ENCODE assay signal across 14 mouse cellular contexts in genomic region chr5:143520415-143520814, GRCm38 (mm10). TPM values are rescaled to one million over a fixed set of nuclear protein-coding genes. Genes with fewer than 3 reads are reported as not detected.
A peak's percentile ranks its signal among the peaks of the same experiment; 100 is the strongest.
DNase-seq lines count a peak whose midpoint lies in the region; ATAC-seq and TF ChIP-seq lines count a peak whose summit lies in the region.
"Had no signal": no experiment of that assay in that cellular context is flagged by ENCODE, and none has a peak within 500 bp of the region (broad histone marks: within the 10 kb centered on the region; RNA-seq: fewer than 3 reads in every experiment).

No protein-coding gene starts in this region.

- H3K9ac ChIP-seq in heart, embryonic 14.5 days (ENCODE audit: low read length) = peak overlapping the region; percentile 34; the same call in 1 of the 2 replicates
- no peak overlapping the region for H3K9ac ChIP-seq in stomach, embryonic 15.5 days
- H3K9ac ChIP-seq in hindbrain, embryonic 16.5 days (ENCODE audit: low read depth, low read length) = no peak overlapping the region

- no peak for DNase-seq in left cerebral cortex, adult 2 months (ENCODE audit: extremely low spot score in 1 of 2, low spot score in 2 of 2)
- no peak for DNase-seq in left cerebral cortex, postnatal 14 days (ENCODE audit: low spot score in 2 of 2)
- peak; percentile 55 to 76 for DNase-seq in kidney, postnatal 36 days
- DNase-seq in B cell, adult 2 months = no peak
- DNase-seq: adrenal gland, postnatal 10 days; cerebellum, adult 9-11 months; midbrain, embryonic 14.5 days; spleen, adult 18-20 months; thymus, postnatal 25 days had no signal

- peaks cover 31 to 65% of the 10 kb centered on the region in 2 experiments for H3K4me1 ChIP-seq in heart, embryonic 14.5 days (ENCODE audit: control insufficient read depth in 2 of 2, insufficient read depth in 2 of 2, low read length in 2 of 2)
- peaks cover 38% of the 10 kb centered on the region for H3K4me1 ChIP-seq in stomach, embryonic 15.5 days
- H3K4me1 ChIP-seq in hindbrain, embryonic 16.5 days (ENCODE audit: control insufficient read depth, insufficient read depth, low read depth, low read length) = peaks cover 6% of the 10 kb centered on the region

- H3K36me3 ChIP-seq in heart, embryonic 14.5 days (ENCODE audit: control insufficient read depth, insufficient read depth, low read length) = peaks cover 26% of the 10 kb centered on the region
- peaks cover 5% of the 10 kb centered on the region; the same call in 1 of the 2 replicates for H3K36me3 ChIP-seq in stomach, embryonic 15.5 days
- peaks cover 5% of the 10 kb centered on the region; the same call in 1 of the 2 replicates for H3K36me3 ChIP-seq in hindbrain, embryonic 16.5 days (ENCODE audit: control insufficient read depth, insufficient read depth, low read length)

- intact Hi-C loops in left cerebral cortex, adult 2 months (cut with DNase I) = no loop called here
- intact Hi-C loops in left cerebral cortex, postnatal 14 days (cut with DNase I) = no loop called here

- H3K4me2 ChIP-seq in heart, embryonic 14.5 days (ENCODE audit: low read length) = peak overlapping the region; percentile 44
- H3K4me2 ChIP-seq in stomach, embryonic 15.5 days = no peak overlapping the region
- no peak overlapping the region for H3K4me2 ChIP-seq in hindbrain, embryonic 16.5 days (ENCODE audit: low read length)

- no peaks in the 10 kb centered on the region for H3K9me3 ChIP-seq in heart, embryonic 14.5 days (ENCODE audit: control insufficient read depth, low read length)
- H3K9me3 ChIP-seq in stomach, embryonic 15.5 days = no peaks in the 10 kb centered on the region
- H3K9me3 ChIP-seq in hindbrain, embryonic 16.5 days (ENCODE audit: control insufficient read depth, low read length) = no peaks in the 10 kb centered on the region
- H3K9me3 ChIP-seq: G1E had no signal

- 44% methylated on average over 2 of the region's 2 CpGs for WGBS in heart, embryonic 14.5 days
- WGBS in stomach, embryonic 15.5 days = 56% methylated on average over 2 of the region's 2 CpGs
- 89% methylated on average over 2 of the region's 2 CpGs for WGBS in hindbrain, embryonic 16.5 days

- ATAC-seq in heart, embryonic 14.5 days (ENCODE audit: insufficient number of reproducible peaks, insufficient read depth, low FRiP score, low read depth) = no peak
- ATAC-seq in stomach, embryonic 15.5 days (ENCODE audit: insufficient read depth, low FRiP score, low read depth) = no peak
- ATAC-seq in hindbrain, embryonic 16.5 days = no peak

- H3K4me3 ChIP-seq in left cerebral cortex, adult 2 months = no peak overlapping the region
- no peak overlapping the region for H3K4me3 ChIP-seq in heart, embryonic 14.5 days (ENCODE audit: control insufficient read depth in 1 of 2, insufficient read depth in 1 of 2, low read depth in 1 of 2, low read length in 2 of 2)
- no peak overlapping the region for H3K4me3 ChIP-seq in stomach, embryonic 15.5 days (replicated peaks)
- no peak overlapping the region for H3K4me3 ChIP-seq in hindbrain, embryonic 16.5 days (ENCODE audit: low read length)
- H3K4me3 ChIP-seq: erythroblast, embryonic 14.5 days had no signal

- no peak for TF ChIP-seq CTCF in left cerebral cortex, adult 2 months (IDR thresholded peaks at IDR 0.05)

- H3K27me3 ChIP-seq in heart, embryonic 14.5 days (ENCODE audit: control insufficient read depth, insufficient read depth, low read length) = no peaks in the 10 kb centered on the region
- H3K27me3 ChIP-seq in stomach, embryonic 15.5 days (replicated peaks) = no peaks in the 10 kb centered on the region
- no peaks in the 10 kb centered on the region for H3K27me3 ChIP-seq in hindbrain, embryonic 16.5 days (replicated peaks; ENCODE audit: control insufficient read depth, insufficient read depth, low read length)

- peak overlapping the region; percentile 5; the same call in 1 of the 2 replicates for H3K27ac ChIP-seq in left cerebral cortex, adult 2 months
- peak overlapping the region; percentile 49 to 69 for H3K27ac ChIP-seq in heart, embryonic 14.5 days (replicated peaks in 1 of 2; ENCODE audit: control insufficient read depth in 1 of 2, insufficient read depth in 1 of 2, low read depth in 2 of 2, low read length in 2 of 2)
- peak overlapping the region; percentile 28; the same call in 1 of the 2 replicates for H3K27ac ChIP-seq in stomach, embryonic 15.5 days
- H3K27ac ChIP-seq in hindbrain, embryonic 16.5 days (ENCODE audit: low read depth, low read length) = no peak overlapping the region

RNA-seq across cellular contexts. Expression of gene Rac1, which starts 7.4 kb away (rescaled TPM):
- total RNA-seq in left cerebral cortex, adult 2 months (2021) = 100 to 1,000 TPM; 344 to 351 TPM
- total RNA-seq in left cerebral cortex, postnatal 14 days (2021) = 100 to 1,000 TPM; 403 TPM
- 407 and 410 TPM in 2 replicates for polyA plus RNA-seq in heart, embryonic 14.5 days (2014; fragmentation: Nextera tagmentation; extraction: Ambion mirVana)
- 425 and 464 TPM in 2 replicates for polyA plus RNA-seq in stomach, embryonic 15.5 days (2015; fragmentation: Nextera tagmentation; extraction: Ambion mirVana)
- 285 and 452 TPM in 2 replicates for polyA plus RNA-seq in hindbrain, embryonic 16.5 days (2015; fragmentation: Nextera tagmentation; extraction: Ambion mirVana)

RNA-seq across cellular contexts. Expression of gene Daglb, which starts 56.0 kb away (rescaled TPM):
- 10 to 100 TPM; 32.5 to 36.1 TPM for total RNA-seq in left cerebral cortex, adult 2 months (2021)
- 10 to 100 TPM; 24.8 to 25.7 TPM for total RNA-seq in left cerebral cortex, postnatal 14 days (2021)
- 10.8 TPM in 2 replicates for polyA plus RNA-seq in heart, embryonic 14.5 days (2014; fragmentation: Nextera tagmentation; extraction: Ambion mirVana)
- 10.4 and 11.3 TPM in 2 replicates for polyA plus RNA-seq in stomach, embryonic 15.5 days (2015; fragmentation: Nextera tagmentation; extraction: Ambion mirVana)
- 21.8 and 23.0 TPM in 2 replicates for polyA plus RNA-seq in hindbrain, embryonic 16.5 days (2015; fragmentation: Nextera tagmentation; extraction: Ambion mirVana)

Comparison
In these comparisons a context has a peak if more than half of its experiments do, and no peak if none do; other contexts are left out.
1. DNase-seq: peak in kidney, postnatal 36 days (2 of 2); none in left cerebral cortex, adult 2 months (0 of 2), left cerebral cortex, postnatal 14 days (0 of 2) and B cell, adult 2 months (0 of 2).